Mouse (Mus musculus): Measurements from ENCODE around the gene Golga2. TPM values are rescaled to one million over a fixed set of nuclear protein-coding genes. Genes with fewer than 3 reads are reported as not detected.

The Golga2 gene
- total RNA-seq, 2 experiments from 2014 or later, result 73.8 to 86.1 TPM

- DNase-seq (ENCODE audit: low spot score in 2 of 2), result no peak
Measured at GRCm38 (mm10) chr2:32316887-32317656, 29.9 kb downstream of the Golga2 start.

GRCm38 (mm10) chr2:32317791-32318417 is 30.7 kb downstream of the Golga2 start:
- DNase-seq (ENCODE audit: low spot score in 2 of 2), result no peak

- no peak for DNase-seq (ENCODE audit: low spot score in 2 of 2)
Measured at GRCm38 (mm10) chr2:32318709-32319585, 31.8 kb downstream of the Golga2 start.

GRCm38 (mm10) chr2:32319586-32320580 is 32.7 kb downstream of the Golga2 start:
- no peak for DNase-seq (ENCODE audit: low spot score in 2 of 2)

- no peak for DNase-seq (ENCODE audit: low spot score in 2 of 2)
Measured at GRCm38 (mm10) chr2:32320721-32321120, 33.5 kb downstream of the Golga2 start.

- no peak for DNase-seq (ENCODE audit: low spot score in 2 of 2)
Measured at GRCm38 (mm10) chr2:32321591-32322298, 34.6 kb downstream of the Golga2 start.

- DNase-seq (ENCODE audit: low spot score in 2 of 2), result no peak
Measured at GRCm38 (mm10) chr2:32322754-32323741, 35.9 kb downstream of the Golga2 start.

- DNase-seq (ENCODE audit: low spot score in 2 of 2), result no peak
Measured at GRCm38 (mm10) chr2:32324322-32324721, 37.1 kb downstream of the Golga2 start.

GRCm38 (mm10) chr2:32325342-32325741 is 38.2 kb downstream of the Golga2 start:
- no peak for DNase-seq (ENCODE audit: low spot score in 2 of 2)

- DNase-seq (ENCODE audit: low spot score in 2 of 2), result no peak
Measured at GRCm38 (mm10) chr2:32327200-32327599, 40.0 kb downstream of the Golga2 start.

- no peak for DNase-seq (ENCODE audit: low spot score in 2 of 2)
Measured at GRCm38 (mm10) chr2:32328911-32329460, 41.8 kb downstream of the Golga2 start.

GRCm38 (mm10) chr2:32329531-32329930 is 42.3 kb downstream of the Golga2 start:
- DNase-seq (ENCODE audit: low spot score in 2 of 2), result no peak

- DNase-seq (ENCODE audit: low spot score in 2 of 2), result no peak
Measured at GRCm38 (mm10) chr2:32332159-32332558, 45.0 kb downstream of the Golga2 start.

- DNase-seq (ENCODE audit: low spot score in 2 of 2), result no peak
Measured at GRCm38 (mm10) chr2:32335888-32336287, 48.7 kb downstream of the Golga2 start.

GRCm38 (mm10) chr2:32339912-32340642 is 52.9 kb downstream of the Golga2 start:
- no peak for DNase-seq (ENCODE audit: low spot score in 2 of 2)

- no peak for DNase-seq (ENCODE audit: low spot score in 2 of 2)
Measured at GRCm38 (mm10) chr2:32340836-32341633, 53.9 kb downstream of the Golga2 start.

GRCm38 (mm10) chr2:32341634-32341939 is 54.4 kb downstream of the Golga2 start:
- DNase-seq (ENCODE audit: low spot score in 2 of 2), result no peak

All from layer of hippocampus, postnatal 14 days (tissue).